Comparison of ENCODE assay signal across 9 mouse cellular contexts in genomic region chr10:67204652-67205407, GRCm38 (mm10).
A peak's percentile ranks its signal among the peaks of the same experiment; 100 is the strongest.
DNase-seq lines count a peak whose midpoint lies in the region; ATAC-seq and TF ChIP-seq lines count a peak whose summit lies in the region.
"Had no signal": no experiment of that assay in that cellular context is flagged by ENCODE, and none has a peak within 500 bp of the region (broad histone marks: within the 10 kb centered on the region; RNA-seq: fewer than 3 reads in every experiment).

No protein-coding gene starts in this region.

- H3K9me3 ChIP-seq in midbrain, embryonic 13.5 days = no peaks in the 10 kb centered on the region
- H3K9me3 ChIP-seq: limb, embryonic 12.5 days had no signal

- ATAC-seq in inflammation-experienced regulatory T-cells, adult 6 months = peak; percentile 80
- ATAC-seq in midbrain, embryonic 13.5 days = no peak

- WGBS in midbrain, embryonic 13.5 days = 96% methylated on average over 11 of the region's 11 CpGs

- no peaks in the 10 kb centered on the region for H3K27me3 ChIP-seq in midbrain, embryonic 13.5 days
- H3K27me3 ChIP-seq: limb, embryonic 12.5 days had no signal

- TF ChIP-seq CTCF in gastrocnemius, adult 2 months (IDR thresholded peaks at IDR 0.05) = no peak

- peaks cover 7% of the 10 kb centered on the region for H3K4me1 ChIP-seq in midbrain, embryonic 13.5 days (replicated peaks)

- no peak overlapping the region for H3K9ac ChIP-seq in midbrain, embryonic 13.5 days (replicated peaks)
- H3K9ac ChIP-seq: limb, embryonic 12.5 days had no signal

- intact Hi-C loops in gastrocnemius, adult 2 months (cut with DNase I) = no loop called here
- intact Hi-C loops in gastrocnemius, postnatal 36 days (cut with DNase I) = no loop called here

- H3K4me2 ChIP-seq in midbrain, embryonic 13.5 days (replicated peaks) = no peak overlapping the region
- H3K4me2 ChIP-seq: limb, embryonic 12.5 days had no signal

- H3K36me3 ChIP-seq in midbrain, embryonic 13.5 days = no peaks in the 10 kb centered on the region

- H3K27ac ChIP-seq in gastrocnemius, adult 2 months = peak overlapping the region; percentile 57
- H3K27ac ChIP-seq in midbrain, embryonic 13.5 days = no peak overlapping the region
- H3K27ac ChIP-seq: limb, embryonic 12.5 days had no signal

- no peak for DNase-seq in gastrocnemius, adult 2 months
- no peak for DNase-seq in gastrocnemius, postnatal 36 days
- DNase-seq in B cell, adult 2 months = peak; percentile 43 to 50
- DNase-seq in lung, postnatal 36 days = peak; percentile 73
- no peak for DNase-seq in layer of hippocampus, adult 9-10 months (ENCODE audit: low spot score)
- no peak for DNase-seq in neural tube, embryonic 10.5 days (ENCODE audit: extremely low spot score, low spot score)

- H3K4me3 ChIP-seq in gastrocnemius, adult 2 months = peak overlapping the region; percentile 48
- no peak overlapping the region for H3K4me3 ChIP-seq in midbrain, embryonic 13.5 days (replicated peaks)
- H3K4me3 ChIP-seq: limb, embryonic 12.5 days had no signal

Comparison
In these comparisons a context has a peak if more than half of its experiments do, and no peak if none do; other contexts are left out.
1. DNase-seq: peak in B cell, adult 2 months (2 of 2) and lung, postnatal 36 days (single experiment); none in gastrocnemius, adult 2 months (single experiment), gastrocnemius, postnatal 36 days (0 of 2), layer of hippocampus, adult 9-10 months (single experiment) and neural tube, embryonic 10.5 days (single experiment).